Mouse (Mus musculus) T-cell, adult 2 months (primary cell): ENCODE data around the gene Epb41l1.
"Not testable (repeated sequence)": the region's sequence is repeated elsewhere in the genome, so short reads cannot be mapped to it uniquely, and the experiment has no call there.

Experiments
- DNase-seq: peaks from one replicate; pipeline ENCODE4 v3.0.0; 2022; ENCODE audit warnings: low spot score

Epb41l1 gene

GRCm38 (mm10) chr2:156487589-156488160, 67.0 kb downstream of the Epb41l1 start:
- DNase-seq = no peak

GRCm38 (mm10) chr2:156488166-156488814, 67.6 kb downstream of the Epb41l1 start:
- DNase-seq = no peak

GRCm38 (mm10) chr2:156490176-156490575, 69.5 kb downstream of the Epb41l1 start:
- no peak for DNase-seq

- DNase-seq = no peak
These were observed 71.1 kb downstream of the Epb41l1 start for GRCm38 (mm10) chr2:156491796-156492195.

GRCm38 (mm10) chr2:156493766-156494165, 73.1 kb downstream of the Epb41l1 start:
- DNase-seq = no peak

GRCm38 (mm10) chr2:156494465-156494864, 73.8 kb downstream of the Epb41l1 start:
- no peak for DNase-seq

GRCm38 (mm10) chr2:156494875-156495274, 74.2 kb downstream of the Epb41l1 start:
- no peak for DNase-seq

GRCm38 (mm10) chr2:156496816-156497566, 76.3 kb downstream of the Epb41l1 start:
- DNase-seq = no peak

GRCm38 (mm10) chr2:156497915-156498314, 77.2 kb downstream of the Epb41l1 start:
- DNase-seq = no peak

- DNase-seq = no peak
These were observed 80.3 kb downstream of the Epb41l1 start for GRCm38 (mm10) chr2:156501025-156501424.

GRCm38 (mm10) chr2:156505533-156505932, 84.8 kb downstream of the Epb41l1 start:
- DNase-seq = no peak

- DNase-seq = no peak
These were observed 91.3 kb downstream of the Epb41l1 start for GRCm38 (mm10) chr2:156512028-156512427.

GRCm38 (mm10) chr2:156512561-156512960, 91.9 kb downstream of the Epb41l1 start:
- no peak for DNase-seq

- DNase-seq = no peak
These were observed 94.4 kb downstream of the Epb41l1 start for GRCm38 (mm10) chr2:156515102-156515501.

- DNase-seq = peak; percentile 45
These were observed 95.0 kb downstream of the Epb41l1 start for GRCm38 (mm10) chr2:156515565-156516185.

- DNase-seq = not testable (repeated sequence)
These were observed 96.0 kb downstream of the Epb41l1 start for GRCm38 (mm10) chr2:156516678-156517077.

GRCm38 (mm10) chr2:156518306-156518705, 97.6 kb downstream of the Epb41l1 start:
- DNase-seq = no peak

- DNase-seq = no peak
These were observed 98.9 kb downstream of the Epb41l1 start for GRCm38 (mm10) chr2:156519584-156519983.

- DNase-seq = no peak
These were observed 102.3 kb downstream of the Epb41l1 start for GRCm38 (mm10) chr2:156522994-156523393.

- no peak for DNase-seq
These were observed 103.4 kb downstream of the Epb41l1 start for GRCm38 (mm10) chr2:156524078-156524477.

- DNase-seq = peak; percentile 17
These were observed 109.0 kb downstream of the Epb41l1 start for GRCm38 (mm10) chr2:156529726-156530125.

GRCm38 (mm10) chr2:156533160-156533559, 112.5 kb downstream of the Epb41l1 start:
- no peak for DNase-seq
